Mouse (Mus musculus): Measurements from ENCODE around the gene Ndufc1.

GRCm38 (mm10) chr3:51399531-51399930, 9.3 kb downstream of the Ndufc1 start:
- TF ChIP-seq CTCF (IDR thresholded peaks at IDR 0.05; ENCODE audit: low read depth) (no peak), EP300 (IDR thresholded peaks at IDR 0.05; ENCODE audit: low read depth) (no peak)
